Mouse (Mus musculus) liver, embryonic 14.5 days (tissue): ENCODE data around the gene Rngtt.

ENCODE experiments used
- CTCF ChIP-seq: IDR thresholded peaks from 2 replicates; pipeline ENCODE4 v1.5.1; 2016; ENCODE audit warnings: antibody characterized with exemption, low read depth, control low read depth
- EP300 ChIP-seq: IDR thresholded peaks from 2 replicates; pipeline ENCODE4 v1.6.1; 2016; ENCODE audit warnings: antibody characterized with exemption, low read depth

DNA sequence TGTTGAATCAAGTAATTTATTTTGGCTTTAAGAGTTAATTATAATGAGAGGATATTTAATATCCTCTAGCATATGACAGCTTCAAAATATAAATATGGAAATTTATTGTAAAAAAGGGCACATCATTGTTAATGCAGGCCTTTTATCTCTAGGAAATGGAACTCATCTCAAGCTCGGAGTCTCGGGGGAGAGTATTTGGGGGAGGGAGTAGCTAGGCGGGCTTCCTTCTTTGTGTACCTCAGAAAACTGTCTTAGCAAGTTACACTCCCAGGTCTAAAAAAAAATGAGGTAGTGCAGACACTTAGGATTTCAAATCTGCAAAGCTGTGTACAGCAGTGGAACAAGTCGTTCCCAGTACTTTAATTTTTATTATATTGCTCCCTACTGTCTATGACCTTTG lies 104.7 kb downstream of the Rngtt start:
- TF ChIP-seq CTCF (no peak), EP300 (no peak)
